Mouse (Mus musculus) lung, embryonic 14.5 days (tissue): ENCODE data around the gene Slc3a1. TPM values are rescaled to one million over a fixed set of nuclear protein-coding genes. Genes with fewer than 3 reads are reported as not detected.

Source experiments
- ATAC-seq: fragments of 200-750 bp; cut with Nextera tagmentation; 2 replicates; pipeline ENCODE4 v1.8.0; 2017; ENCODE audit warnings: mild to moderate bottlenecking, moderate TSS enrichment, moderate library complexity; ENCODE audit not compliant: insufficient read depth
- DNase-seq: peaks from one replicate; pipeline ENCODE4 v3.0.0-alpha.2; 2015
- H3K27ac ChIP-seq: fragments of 300-500 bp; sonication (generic); 2 replicates; pipeline ENCODE4 v1.5.1; 2014; ENCODE audit warnings: low read depth, mild to moderate bottlenecking, moderate library complexity
- H3K27me3 ChIP-seq: fragments of 300-500 bp; sonication (generic); 2 replicates; pipeline ENCODE4 v1.6.1; 2014; ENCODE audit warnings: low read length, control low read depth; ENCODE audit not compliant: insufficient read depth
- H3K36me3 ChIP-seq: fragments of 300-500 bp; sonication (generic); 2 replicates; pipeline ENCODE4 v1.6.1; 2014; ENCODE audit warnings: control low read depth; ENCODE audit not compliant: insufficient read depth
- H3K4me1 ChIP-seq: fragments of 300-500 bp; sonication (generic); 2 replicates; pipeline ENCODE4 v1.6.1; 2014; ENCODE audit warnings: antibody characterized with exemption, control low read depth; ENCODE audit not compliant: insufficient read depth
- H3K4me2 ChIP-seq: fragments of 300-500 bp; sonication (generic); 2 replicates; pipeline ENCODE4 v1.6.1; 2014; ENCODE audit warnings: mild to moderate bottlenecking
- H3K4me3 ChIP-seq: fragments of 300-500 bp; sonication (generic); 2 replicates; pipeline ENCODE4 v1.5.1; 2014; ENCODE audit warnings: low read depth, low read length
- H3K9ac ChIP-seq: fragments of 300-500 bp; sonication (generic); 2 replicates; pipeline ENCODE4 v1.6.1; 2014
- H3K9me3 ChIP-seq: fragments of 300-500 bp; sonication (generic); 2 replicates; pipeline ENCODE4 v1.6.1; 2016; ENCODE audit warnings: low read depth, low read length, control low read depth
- CTCF ChIP-seq: IDR thresholded peaks from 2 replicates; pipeline ENCODE4 v1.5.1; 2016; ENCODE audit warnings: antibody characterized with exemption, low read depth
- WGBS: fragments of 180-500 bp; shearing (Covaris S2); extraction: QIAGEN DNeasy Blood & Tissue Kit; methylation state at CpG from one replicate; pipeline ENCODE4 v1.1.7; 2014; 5-methylcytosine and 5-hydroxymethylcytosine counted together
- polyA plus RNA-seq: library from polyadenylated mRNA; unstranded; fragments of >200 nt; fragmentation: Nextera tagmentation; extraction: Ambion mirVana; gene quantifications from 2 replicates; pipeline ENCODE4 v1.2.1, GENCODE M21; 2014

Gene Slc3a1
- polyA plus RNA-seq, 1 experiment from 2014 or later: 0.18 TPM

GRCm38 (mm10) chr17:85033087-85033486 is 4.9 kb downstream of the Slc3a1 start:
- ATAC-seq: no peak
- no peak for DNase-seq
- Histone ChIP-seq H3K4me1 (no peaks in the 10 kb centered on the region), H3K27me3 (no peaks in the 10 kb centered on the region), H3K36me3 (no peaks in the 10 kb centered on the region), H3K9me3 (no peaks in the 10 kb centered on the region), H3K4me3 (no peak overlapping the region), H3K27ac (no peak overlapping the region), H3K9ac (no peak overlapping the region), H3K4me2 (no peak overlapping the region)
- 81% methylated on average over 3 of the region's 3 CpGs for WGBS
- no peak for TF ChIP-seq CTCF

GRCm38 (mm10) chr17:85034068-85034467 is 5.9 kb downstream of the Slc3a1 start:
- TF ChIP-seq CTCF: no peak
- no peak overlapping the region for H3K9ac ChIP-seq
- no peak overlapping the region for H3K4me2 ChIP-seq
- 33% methylated on average over 11 of the region's 11 CpGs for WGBS
- H3K4me1 ChIP-seq: no peaks in the 10 kb centered on the region
- H3K36me3 ChIP-seq: no peaks in the 10 kb centered on the region
- H3K27me3 ChIP-seq: no peaks in the 10 kb centered on the region
- no peak overlapping the region for H3K27ac ChIP-seq
- peak; percentile 76; the same call in 1 of the 2 replicates for ATAC-seq
- peak; percentile 14 for DNase-seq
- H3K4me3 ChIP-seq: no peak overlapping the region
- H3K9me3 ChIP-seq: no peaks in the 10 kb centered on the region

DNA sequence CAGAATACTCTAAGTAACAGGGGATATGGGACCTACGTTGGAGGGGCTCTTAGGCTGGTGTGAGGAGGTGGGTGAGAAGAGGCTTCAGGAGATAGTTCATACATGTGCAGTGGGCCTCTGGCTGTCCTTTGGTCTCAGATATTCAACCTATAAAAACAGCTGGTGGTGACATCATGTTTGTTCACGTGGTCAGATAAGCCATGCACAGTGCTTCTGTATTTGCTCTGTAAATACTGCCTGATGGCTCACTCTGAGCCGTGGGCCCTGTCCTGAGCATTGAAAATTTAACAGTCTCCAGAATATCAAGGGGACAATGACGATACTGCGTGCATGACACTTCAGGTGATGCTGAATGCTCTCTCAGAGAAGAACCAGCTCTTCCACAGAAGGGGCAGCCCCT is 9.7 kb downstream of the Slc3a1 start:
- H3K9me3 ChIP-seq: no peaks in the 10 kb centered on the region
- H3K36me3 ChIP-seq: no peaks in the 10 kb centered on the region
- no peak for TF ChIP-seq CTCF
- no peak overlapping the region for H3K4me2 ChIP-seq
- H3K4me1 ChIP-seq: no peaks in the 10 kb centered on the region
- H3K27me3 ChIP-seq: no peaks in the 10 kb centered on the region
- H3K27ac ChIP-seq: no peak overlapping the region
- H3K9ac ChIP-seq: no peak overlapping the region
- H3K4me3 ChIP-seq: no peak overlapping the region
- DNase-seq: no peak
- ATAC-seq: no peak
- WGBS: 58% methylated on average over 5 of the region's 5 CpGs

DNA sequence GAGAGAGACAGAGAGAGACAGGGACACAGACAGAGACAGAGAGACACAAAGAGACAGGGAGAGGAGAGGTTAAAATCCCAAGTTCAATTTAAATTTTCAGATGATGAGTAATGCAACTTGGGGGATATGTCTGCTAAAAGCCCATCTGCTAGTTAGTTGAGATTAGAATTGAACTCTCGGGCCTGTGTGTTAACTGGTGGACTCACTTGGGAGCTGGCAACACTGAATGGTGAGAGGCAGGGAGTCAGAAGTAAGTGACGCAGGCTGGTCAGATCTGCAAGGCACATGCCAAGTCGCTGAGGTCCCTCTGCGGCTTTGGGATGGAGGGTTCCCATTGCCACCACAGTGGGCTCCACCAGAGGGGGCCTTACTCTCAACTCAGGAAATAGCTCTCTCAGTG is 10.1 kb downstream of the Slc3a1 start:
- WGBS: 86% methylated on average over 4 of the region's 4 CpGs
- no peak for ATAC-seq
- no peaks in the 10 kb centered on the region for H3K4me1 ChIP-seq
- no peak overlapping the region for H3K4me2 ChIP-seq
- no peak for TF ChIP-seq CTCF
- H3K4me3 ChIP-seq: no peak overlapping the region
- no peaks in the 10 kb centered on the region for H3K9me3 ChIP-seq
- no peaks in the 10 kb centered on the region for H3K36me3 ChIP-seq
- DNase-seq: no peak
- H3K9ac ChIP-seq: no peak overlapping the region
- no peak overlapping the region for H3K27ac ChIP-seq
- H3K27me3 ChIP-seq: no peaks in the 10 kb centered on the region

DNA sequence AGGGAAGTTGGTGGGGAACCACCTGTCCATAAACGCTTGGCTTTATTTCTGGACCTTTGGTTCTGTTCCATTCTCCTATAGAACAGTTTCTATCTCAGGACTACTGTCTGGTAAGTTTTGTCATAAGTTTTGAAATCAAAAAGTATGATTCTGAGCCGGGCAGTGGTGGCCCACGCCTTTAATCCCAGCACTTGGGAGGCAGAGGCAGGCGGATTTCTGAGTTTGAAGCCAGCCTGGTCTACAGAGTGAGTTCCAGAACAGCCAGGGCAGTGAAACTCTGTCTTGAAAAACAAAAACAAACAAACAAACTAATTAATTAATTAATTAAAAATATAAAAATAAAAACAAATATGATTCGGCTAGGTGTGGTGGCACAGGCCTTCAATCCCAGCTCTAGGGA is 10.6 kb downstream of the Slc3a1 start:
- H3K9ac ChIP-seq: no peak overlapping the region
- no peaks in the 10 kb centered on the region for H3K36me3 ChIP-seq
- WGBS: 91% methylated on average over 5 of the region's 5 CpGs
- H3K27ac ChIP-seq: no peak overlapping the region
- H3K9me3 ChIP-seq: no peaks in the 10 kb centered on the region
- no peaks in the 10 kb centered on the region for H3K27me3 ChIP-seq
- TF ChIP-seq CTCF: no peak
- ATAC-seq (no peak), DNase-seq (no peak)
- H3K4me2 ChIP-seq: no peak overlapping the region
- no peaks in the 10 kb centered on the region for H3K4me1 ChIP-seq
- H3K4me3 ChIP-seq: no peak overlapping the region

DNA sequence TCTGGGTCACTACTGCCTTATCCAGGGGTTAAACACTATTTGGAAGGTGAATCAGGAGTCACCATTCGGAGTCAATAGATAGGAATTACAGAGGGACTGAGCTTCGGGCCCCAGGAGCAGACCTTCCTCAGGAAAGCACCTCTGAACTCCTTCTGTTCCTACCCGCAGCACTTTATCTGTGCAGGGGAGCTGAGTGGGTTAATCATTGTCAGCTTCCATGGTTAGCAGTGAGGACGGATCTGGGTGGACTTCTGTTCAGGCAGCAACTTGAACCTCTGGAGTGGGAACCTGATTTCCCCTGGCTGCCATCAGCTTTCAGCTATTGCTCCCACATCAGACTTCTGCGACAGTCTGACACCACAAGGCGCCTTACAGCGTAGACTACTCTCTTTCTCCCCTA is 12.7 kb downstream of the Slc3a1 start:
- H3K4me1 ChIP-seq: no peaks in the 10 kb centered on the region
- 51% methylated on average over 7 of the region's 7 CpGs for WGBS
- DNase-seq: peak; percentile 22
- no peak for ATAC-seq
- H3K36me3 ChIP-seq: no peaks in the 10 kb centered on the region
- no peak overlapping the region for H3K4me3 ChIP-seq
- no peak overlapping the region for H3K27ac ChIP-seq
- no peak overlapping the region for H3K4me2 ChIP-seq
- TF ChIP-seq CTCF: no peak
- no peak overlapping the region for H3K9ac ChIP-seq
- H3K9me3 ChIP-seq: no peaks in the 10 kb centered on the region
- H3K27me3 ChIP-seq: no peaks in the 10 kb centered on the region

DNA sequence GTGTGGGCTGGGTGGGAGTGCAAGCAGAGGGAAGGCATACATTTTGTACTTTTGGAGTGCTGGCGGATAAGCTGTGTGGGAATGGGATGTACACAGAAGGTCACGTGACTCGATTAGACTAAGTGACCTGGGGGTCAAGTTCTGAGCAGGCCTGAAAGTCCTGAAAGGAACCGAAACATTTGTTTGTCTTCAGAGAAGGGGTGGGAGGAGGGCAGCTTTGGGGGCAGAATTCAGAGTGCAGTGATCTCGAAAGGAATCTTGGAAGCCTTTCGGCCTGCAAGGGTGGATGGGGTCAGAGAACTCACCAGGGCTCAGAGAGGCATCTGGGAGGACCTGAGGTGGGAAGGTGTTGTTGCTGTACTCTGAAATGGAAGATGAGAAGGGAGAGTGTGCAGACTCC is 14.2 kb downstream of the Slc3a1 start:
- Histone ChIP-seq H3K27ac (no peak overlapping the region), H3K27me3 (no peaks in the 10 kb centered on the region), H3K9me3 (no peaks in the 10 kb centered on the region), H3K9ac (no peak overlapping the region), H3K4me1 (no peaks in the 10 kb centered on the region), H3K36me3 (no peaks in the 10 kb centered on the region), H3K4me2 (no peak overlapping the region), H3K4me3 (no peak overlapping the region)
- DNase-seq (no peak), ATAC-seq (peak; percentile 28; the same call in 1 of the 2 replicates)
- 48% methylated on average over 6 of the region's 6 CpGs for WGBS
- TF ChIP-seq CTCF: no peak

- Histone ChIP-seq H3K4me2 (no peak overlapping the region), H3K9ac (no peak overlapping the region), H3K4me3 (no peak overlapping the region), H3K4me1 (no peaks in the 10 kb centered on the region), H3K36me3 (no peaks in the 10 kb centered on the region), H3K27ac (no peak overlapping the region), H3K9me3 (no peaks in the 10 kb centered on the region), H3K27me3 (no peaks in the 10 kb centered on the region)
- DNase-seq (no peak), ATAC-seq (no peak)
- TF ChIP-seq CTCF: no peak
- 74% methylated on average over 6 of the region's 6 CpGs for WGBS
Observed at GRCm38 (mm10) chr17:85043404-85043816, 15.2 kb downstream of the Slc3a1 start.
